Mouse (Mus musculus): ENCODE measurements around the gene Adam10.

- TF ChIP-seq TAL1 (IDR thresholded peaks at IDR 0.05; ENCODE audit: low read length) (no peak), GATA1 (IDR thresholded peaks at IDR 0.05; ENCODE audit: low read length) (no peak)
Observed at GRCm38 (mm10) chr9:70657013-70657967, 21.5 kb upstream of the Adam10 start, which contains the start of gene Mindy2.
